Mouse (Mus musculus): Measurements from ENCODE around the gene Stx1b. TPM values are rescaled to one million over a fixed set of nuclear protein-coding genes. Genes with fewer than 3 reads are reported as not detected.

The Stx1b gene
- polyA plus RNA-seq (2014; fragmentation: Nextera tagmentation; extraction: Ambion mirVana) = 1.4 and 1.8 TPM in 2 replicates

DNA sequence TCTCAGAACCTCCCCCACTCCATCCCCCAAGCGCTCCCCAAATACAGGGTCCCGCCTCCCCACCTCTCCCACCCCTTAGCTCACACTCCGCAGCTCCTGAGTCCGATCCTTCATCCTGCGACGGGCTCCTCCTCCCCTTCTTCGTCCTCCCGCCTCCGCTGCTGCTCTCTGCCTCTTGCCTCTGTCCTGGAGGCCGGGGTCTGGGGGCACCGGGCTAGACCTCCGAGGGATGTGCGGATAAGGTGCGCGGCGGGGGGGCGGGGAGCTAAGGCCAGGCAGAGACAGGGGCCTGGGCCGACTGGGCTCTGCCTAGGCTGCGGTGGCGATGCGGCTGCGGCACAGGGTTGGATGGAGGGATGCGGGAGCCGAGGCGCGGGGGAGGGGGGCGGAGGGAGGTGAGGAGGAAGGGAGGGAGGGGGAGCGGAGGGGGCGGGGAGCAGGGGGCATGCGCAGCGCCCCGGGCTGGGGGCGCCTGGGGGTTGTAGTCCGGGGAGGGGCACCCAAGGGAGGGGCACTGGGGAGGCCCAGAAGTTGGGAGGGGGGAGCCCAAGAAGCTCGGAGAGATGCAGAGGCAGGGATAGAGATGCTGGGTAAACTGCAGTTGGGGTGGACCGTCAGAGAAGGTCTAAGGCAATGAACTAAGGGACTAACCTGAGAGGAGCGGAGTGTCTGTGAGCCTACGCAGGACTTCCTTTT lies at the start of gene Stx1b, which contains the start of gene Stx4a:
TSS of gene Stx1b (minus strand) at position 374 of the 696 bp plus-strand sequence.
TSS of gene Stx4a (plus strand) at position 119 of the 696 bp plus-strand sequence.
- Histone ChIP-seq H3K9ac (ENCODE audit: low read depth, low read length) (peak within 1 kb of the TSS; percentile 66), H3K27ac (ENCODE audit: low read depth, low read length) (no peak within 1 kb of the TSS), H3K9me3 (replicated peaks; ENCODE audit: control insufficient read depth, low read length) (no peaks in the 10 kb centered on the region), H3K4me1 (ENCODE audit: control insufficient read depth, insufficient read depth, low read length) (peaks cover 8% of the 10 kb centered on the region; the same call in 1 of the 2 replicates), H3K4me2 (peak within 1 kb of the TSS; percentile 80), H3K36me3 (ENCODE audit: control insufficient read depth, insufficient read depth, low read length) (no peaks in the 10 kb centered on the region), H3K4me3 (ENCODE audit: low read depth, low read length) (peak within 1 kb of the TSS; percentile 54), H3K27me3 (ENCODE audit: control insufficient read depth, insufficient read depth, low read length) (peaks cover 3% of the 10 kb centered on the region; the same call in 1 of the 2 replicates)
- WGBS (ENCODE audit: insufficient replicate concordance) = 5% methylated on average over 26 of the region's 38 CpGs
- peak; percentile 44; the same call in 1 of the 2 replicates for ATAC-seq (replicated peaks; ENCODE audit: insufficient number of reproducible peaks, low FRiP score, low TSS enrichment)

DNA sequence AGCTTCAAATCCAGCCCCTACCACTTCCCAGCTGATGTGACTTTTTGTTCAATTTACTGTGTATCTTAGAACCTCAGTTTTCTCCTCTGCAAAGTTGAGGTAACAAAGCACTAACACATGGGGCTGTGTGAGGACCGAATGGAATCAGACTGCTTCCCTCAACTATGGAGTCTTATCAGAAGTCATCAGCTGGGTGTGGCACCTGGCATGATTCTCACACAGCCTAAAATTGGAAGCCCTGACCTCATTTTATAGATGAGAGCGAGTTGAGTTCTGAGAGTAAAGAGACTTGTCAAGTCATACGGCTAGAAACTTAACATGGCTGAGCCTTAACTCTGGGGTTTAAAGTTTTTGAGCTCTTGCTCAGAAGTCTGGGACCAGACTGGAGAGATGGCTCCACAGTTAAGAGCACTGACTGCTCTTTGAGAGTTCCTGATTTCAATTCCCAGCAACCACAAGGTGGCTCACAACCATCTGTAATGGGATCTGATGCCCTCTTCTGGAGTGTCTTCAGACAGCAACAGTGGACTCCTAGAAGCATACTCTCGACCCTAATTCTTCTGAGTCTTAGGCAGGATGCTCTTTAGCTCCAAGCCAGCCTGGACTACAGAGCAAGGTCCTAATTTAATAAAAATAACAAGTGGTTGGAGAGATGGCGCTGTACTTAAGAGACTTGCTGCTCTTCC lies 45.9 kb upstream of the Stx1b start:
- WGBS (ENCODE audit: insufficient replicate concordance) = 78% methylated on average over 5 of the region's 5 CpGs
- H3K4me1 ChIP-seq (ENCODE audit: control insufficient read depth, insufficient read depth, low read length) = peaks cover 8% of the 10 kb centered on the region
- H3K27me3 ChIP-seq (ENCODE audit: control insufficient read depth, insufficient read depth, low read length) = no peaks in the 10 kb centered on the region
- H3K27ac ChIP-seq (ENCODE audit: low read depth, low read length) = no peak overlapping the region
- H3K9me3 ChIP-seq (replicated peaks; ENCODE audit: control insufficient read depth, low read length) = no peaks in the 10 kb centered on the region
- H3K4me3 ChIP-seq (ENCODE audit: low read depth, low read length) = no peak overlapping the region
- no peak overlapping the region for H3K4me2 ChIP-seq
- H3K36me3 ChIP-seq (ENCODE audit: control insufficient read depth, insufficient read depth, low read length) = peaks cover 24% of the 10 kb centered on the region
- no peak for ATAC-seq (replicated peaks; ENCODE audit: insufficient number of reproducible peaks, low FRiP score, low TSS enrichment)
- no peak overlapping the region for H3K9ac ChIP-seq (ENCODE audit: low read depth, low read length)

- Histone ChIP-seq H3K4me2 (no peak overlapping the region), H3K27ac (ENCODE audit: low read depth, low read length) (no peak overlapping the region), H3K4me1 (ENCODE audit: control insufficient read depth, insufficient read depth, low read length) (peaks cover 4% of the 10 kb centered on the region), H3K4me3 (ENCODE audit: low read depth, low read length) (no peak overlapping the region), H3K27me3 (ENCODE audit: control insufficient read depth, insufficient read depth, low read length) (no peaks in the 10 kb centered on the region), H3K9ac (ENCODE audit: low read depth, low read length) (no peak overlapping the region), H3K9me3 (replicated peaks; ENCODE audit: control insufficient read depth, low read length) (no peaks in the 10 kb centered on the region), H3K36me3 (ENCODE audit: control insufficient read depth, insufficient read depth, low read length) (peaks cover 24% of the 10 kb centered on the region)
- WGBS (ENCODE audit: insufficient replicate concordance) = 84% methylated on average over 3 of the region's 3 CpGs
- no peak for ATAC-seq (replicated peaks; ENCODE audit: insufficient number of reproducible peaks, low FRiP score, low TSS enrichment)
Measured at GRCm38 (mm10) chr7:127869149-127869810, 44.9 kb upstream of the Stx1b start.

DNA sequence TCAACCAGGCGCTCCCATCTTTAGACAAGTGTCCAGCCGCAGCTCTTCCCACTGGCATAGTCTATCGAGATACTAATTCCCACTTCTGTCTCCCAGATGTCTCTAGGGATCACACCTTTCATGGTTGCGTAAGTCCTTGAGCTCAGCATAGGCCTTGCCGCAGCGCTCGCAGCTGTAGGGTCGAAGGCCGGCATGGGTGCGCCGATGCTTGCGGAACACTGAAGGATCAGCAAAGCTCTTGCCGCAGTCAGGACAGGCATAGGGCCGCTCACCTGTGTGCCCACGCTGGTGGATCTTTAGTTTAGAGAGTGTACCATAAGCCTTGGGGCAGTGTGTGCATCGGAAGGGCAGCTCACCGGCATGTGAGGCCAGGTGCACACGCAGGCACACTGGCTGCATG lies 43.3 kb upstream of the Stx1b start:
- Histone ChIP-seq H3K27me3 (ENCODE audit: control insufficient read depth, insufficient read depth, low read length) (no peaks in the 10 kb centered on the region), H3K9me3 (replicated peaks; ENCODE audit: control insufficient read depth, low read length) (no peaks in the 10 kb centered on the region), H3K4me1 (ENCODE audit: control insufficient read depth, insufficient read depth, low read length) (no peaks in the 10 kb centered on the region), H3K36me3 (ENCODE audit: control insufficient read depth, insufficient read depth, low read length) (peaks cover 24% of the 10 kb centered on the region), H3K4me2 (no peak overlapping the region), H3K27ac (ENCODE audit: low read depth, low read length) (no peak overlapping the region), H3K4me3 (ENCODE audit: low read depth, low read length) (no peak overlapping the region), H3K9ac (ENCODE audit: low read depth, low read length) (no peak overlapping the region)
- no peak for ATAC-seq (replicated peaks; ENCODE audit: insufficient number of reproducible peaks, low FRiP score, low TSS enrichment)
- 95% methylated on average over 18 of the region's 18 CpGs for WGBS (ENCODE audit: insufficient replicate concordance)

- 91% methylated on average over 12 of the region's 12 CpGs for WGBS (ENCODE audit: insufficient replicate concordance)
Measured at GRCm38 (mm10) chr7:127866434-127866833, 42.1 kb upstream of the Stx1b start.

GRCm38 (mm10) chr7:127858258-127858657 lies 33.9 kb upstream of the Stx1b start:
- Histone ChIP-seq H3K9ac (ENCODE audit: low read depth, low read length) (no peak overlapping the region), H3K27me3 (ENCODE audit: control insufficient read depth, insufficient read depth, low read length) (no peaks in the 10 kb centered on the region), H3K4me2 (no peak overlapping the region), H3K4me1 (ENCODE audit: control insufficient read depth, insufficient read depth, low read length) (no peaks in the 10 kb centered on the region), H3K4me3 (ENCODE audit: low read depth, low read length) (no peak overlapping the region), H3K36me3 (ENCODE audit: control insufficient read depth, insufficient read depth, low read length) (no peaks in the 10 kb centered on the region), H3K9me3 (replicated peaks; ENCODE audit: control insufficient read depth, low read length) (no peaks in the 10 kb centered on the region), H3K27ac (ENCODE audit: low read depth, low read length) (no peak overlapping the region)
- WGBS (ENCODE audit: insufficient replicate concordance) = 81% methylated on average over 6 of the region's 6 CpGs
- ATAC-seq (replicated peaks; ENCODE audit: insufficient number of reproducible peaks, low FRiP score, low TSS enrichment) = no peak

More at GRCm38 (mm10) chr7:127866434-127866833, 42.1 kb upstream of the Stx1b start:
- ATAC-seq (replicated peaks; ENCODE audit: insufficient number of reproducible peaks, low FRiP score, low TSS enrichment) = no peak
- Histone ChIP-seq H3K36me3 (ENCODE audit: control insufficient read depth, insufficient read depth, low read length) (peaks cover 24% of the 10 kb centered on the region), H3K4me2 (no peak overlapping the region), H3K9me3 (replicated peaks; ENCODE audit: control insufficient read depth, low read length) (no peaks in the 10 kb centered on the region), H3K4me1 (ENCODE audit: control insufficient read depth, insufficient read depth, low read length) (no peaks in the 10 kb centered on the region), H3K27me3 (ENCODE audit: control insufficient read depth, insufficient read depth, low read length) (no peaks in the 10 kb centered on the region), H3K27ac (ENCODE audit: low read depth, low read length) (no peak overlapping the region), H3K4me3 (ENCODE audit: low read depth, low read length) (no peak overlapping the region), H3K9ac (ENCODE audit: low read depth, low read length) (no peak overlapping the region)

DNA sequence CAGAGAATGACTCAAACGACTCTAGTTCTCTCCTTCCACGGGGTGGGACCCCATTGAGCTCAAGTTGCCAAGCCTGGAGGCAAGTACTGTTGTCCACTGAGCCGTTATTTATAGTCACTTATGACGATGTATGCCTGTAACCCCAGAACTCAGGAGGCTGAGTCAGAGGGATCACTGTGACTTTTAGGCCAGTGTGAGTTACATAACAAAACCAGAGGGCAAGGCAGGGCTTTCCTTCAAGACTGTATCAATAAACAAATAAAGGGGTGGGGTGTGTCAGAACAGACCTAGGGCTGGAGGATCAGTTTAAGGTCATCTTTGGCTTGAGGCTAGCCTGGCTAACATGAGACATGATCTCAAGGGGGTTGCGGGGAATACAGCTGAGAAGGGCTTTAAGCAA lies 26.6 kb upstream of the Stx1b start:
- Histone ChIP-seq H3K27me3 (ENCODE audit: control insufficient read depth, insufficient read depth, low read length) (no peaks in the 10 kb centered on the region), H3K4me3 (ENCODE audit: low read depth, low read length) (no peak overlapping the region), H3K4me2 (no peak overlapping the region), H3K27ac (ENCODE audit: low read depth, low read length) (no peak overlapping the region), H3K4me1 (ENCODE audit: control insufficient read depth, insufficient read depth, low read length) (no peaks in the 10 kb centered on the region; the same call in 1 of the 2 replicates), H3K36me3 (ENCODE audit: control insufficient read depth, insufficient read depth, low read length) (peaks cover 6% of the 10 kb centered on the region), H3K9ac (ENCODE audit: low read depth, low read length) (no peak overlapping the region), H3K9me3 (replicated peaks; ENCODE audit: control insufficient read depth, low read length) (no peaks in the 10 kb centered on the region)
- 64% methylated on average over 5 of the region's 5 CpGs for WGBS (ENCODE audit: insufficient replicate concordance)
- ATAC-seq (replicated peaks; ENCODE audit: insufficient number of reproducible peaks, low FRiP score, low TSS enrichment) = no peak

DNA sequence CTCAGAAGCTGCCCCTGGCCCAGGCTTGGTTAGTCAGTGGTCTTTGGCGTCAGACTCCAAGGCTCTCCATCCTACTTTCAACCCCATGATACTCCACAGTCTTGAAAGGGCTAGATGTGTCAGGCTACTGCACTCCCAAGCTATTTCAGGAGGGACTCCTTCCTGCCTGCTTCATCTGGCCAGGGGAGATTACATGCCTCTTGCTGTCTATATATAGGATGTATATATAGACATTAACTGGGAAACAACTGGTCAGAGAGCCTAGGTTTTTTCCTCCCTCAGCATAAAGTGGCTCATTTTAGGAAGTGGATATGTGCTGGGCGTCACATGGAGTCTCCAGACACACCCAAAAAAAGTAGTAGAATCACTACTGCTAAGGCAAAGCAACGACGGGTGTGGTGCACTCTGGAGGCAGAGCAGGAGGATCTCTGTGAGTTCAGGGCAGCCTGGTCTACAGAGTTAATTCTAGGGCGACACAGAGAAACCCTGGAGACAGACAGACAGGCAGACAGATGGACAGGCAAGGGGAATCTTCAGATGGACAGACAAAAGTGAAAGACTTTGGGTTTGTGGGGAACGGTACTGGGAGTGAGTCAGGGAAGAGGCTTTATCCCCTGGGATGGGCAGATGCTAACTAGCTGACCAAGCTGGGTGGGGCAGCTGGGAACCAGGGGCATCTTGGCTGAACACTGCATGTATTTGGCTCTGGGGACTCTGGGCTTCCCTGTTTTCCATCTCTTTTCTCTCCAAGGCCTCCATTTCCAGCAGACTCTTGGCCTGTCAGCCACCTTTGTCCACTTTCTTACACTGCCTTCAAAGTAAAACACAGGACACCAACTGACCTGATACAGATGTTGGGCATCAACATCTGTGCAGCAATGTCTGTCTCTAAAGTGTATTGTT lies 25.9 kb upstream of the Stx1b start:
- Histone ChIP-seq H3K27me3 (ENCODE audit: control insufficient read depth, insufficient read depth, low read length) (no peaks in the 10 kb centered on the region), H3K9me3 (replicated peaks; ENCODE audit: control insufficient read depth, low read length) (no peaks in the 10 kb centered on the region), H3K27ac (ENCODE audit: low read depth, low read length) (no peak overlapping the region), H3K36me3 (ENCODE audit: control insufficient read depth, insufficient read depth, low read length) (peaks cover 6% of the 10 kb centered on the region), H3K4me1 (ENCODE audit: control insufficient read depth, insufficient read depth, low read length) (no peaks in the 10 kb centered on the region; the same call in 1 of the 2 replicates), H3K4me2 (no peak overlapping the region), H3K9ac (ENCODE audit: low read depth, low read length) (no peak overlapping the region), H3K4me3 (ENCODE audit: low read depth, low read length) (no peak overlapping the region)
- ATAC-seq (replicated peaks; ENCODE audit: insufficient number of reproducible peaks, low FRiP score, low TSS enrichment) = no peak
- WGBS (ENCODE audit: insufficient replicate concordance) = 71% methylated on average over 6 of the region's 6 CpGs
